Mouse (Mus musculus): ENCODE results near the gene Grrp1. TPM values are rescaled to one million over a fixed set of nuclear protein-coding genes. Genes with fewer than 3 reads are reported as not detected.
"Not testable (repeated sequence)": the region's sequence is repeated elsewhere in the genome, so short reads cannot be mapped to it uniquely, and the experiment has no call there.

Grrp1 gene
- total RNA-seq (2021): 1 to 10 TPM; 2.4 to 3.6 TPM
- long read RNA-seq, experiment 1, partial matches to known transcripts: 3 of 6 reads
- long read RNA-seq, experiment 1, other reads (novel, unspliced or antisense): 0 of 6 reads
- long read RNA-seq, experiment 2, partial matches to known transcripts: 0 of 5 reads
- long read RNA-seq, experiment 2, other reads (novel, unspliced or antisense): 2 of 5 reads

DNA sequence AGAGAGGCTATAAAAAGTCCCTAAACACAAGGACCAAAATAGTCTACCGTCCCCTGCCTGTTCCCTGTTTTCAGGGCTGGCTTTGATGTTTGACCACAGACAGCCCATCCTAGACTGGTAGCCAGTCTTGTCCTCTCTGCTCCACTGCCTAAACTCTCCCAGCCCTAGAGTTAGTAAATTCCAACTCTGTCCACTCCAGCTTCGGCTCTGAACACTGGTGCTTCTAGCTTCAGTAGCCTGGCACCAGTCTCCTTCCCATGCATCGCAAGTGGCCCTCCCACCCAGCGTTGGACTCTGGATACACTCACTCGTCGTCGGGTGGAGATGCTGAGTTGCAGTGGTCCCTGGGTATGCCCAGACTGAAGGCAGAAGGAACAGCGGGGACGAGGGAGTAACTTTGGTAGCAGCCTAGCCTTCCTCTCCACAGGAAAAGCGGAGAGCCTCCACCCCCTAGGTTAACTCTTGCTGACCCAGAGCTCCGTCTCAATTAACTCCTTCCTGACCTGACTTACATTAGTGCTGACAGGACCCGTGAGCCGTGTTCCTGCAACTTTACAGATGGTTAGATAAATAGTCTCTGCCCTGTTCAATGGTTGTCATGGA lies at the start of gene Grrp1:
Gene Grrp1 (minus strand): TSS at position 385 of the 603 bp plus-strand sequence.
- DNase-seq: no peak
- intact Hi-C loops (cut with DNase I): loop anchor here (5.0 kb wide), 1 partner anchor 223 kb away; no protein-coding TSS in a partner anchor

DNA sequence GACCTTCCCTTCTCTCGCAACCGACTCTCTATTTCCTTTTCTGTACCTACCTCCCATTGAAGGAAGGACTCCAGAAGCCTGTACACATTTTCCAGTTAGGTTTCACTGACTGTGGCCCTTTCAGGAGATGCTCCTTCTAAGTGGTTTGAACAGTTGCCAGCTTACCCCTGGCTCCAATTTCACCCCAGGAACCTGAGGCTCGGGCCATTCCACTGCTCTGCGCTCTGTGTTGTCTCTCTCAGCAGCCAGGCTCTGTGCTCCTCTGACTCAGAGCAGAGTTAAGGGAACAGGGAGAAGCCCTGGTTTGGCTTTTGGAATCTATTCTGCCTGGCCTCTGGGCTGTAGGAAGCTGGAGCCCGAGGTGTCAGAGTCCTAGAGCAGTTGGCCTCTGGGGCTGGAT lies 48.2 kb upstream of the Grrp1 start:
- intact Hi-C loops (cut with DNase I): no loop called here
- DNase-seq: no peak

DNA sequence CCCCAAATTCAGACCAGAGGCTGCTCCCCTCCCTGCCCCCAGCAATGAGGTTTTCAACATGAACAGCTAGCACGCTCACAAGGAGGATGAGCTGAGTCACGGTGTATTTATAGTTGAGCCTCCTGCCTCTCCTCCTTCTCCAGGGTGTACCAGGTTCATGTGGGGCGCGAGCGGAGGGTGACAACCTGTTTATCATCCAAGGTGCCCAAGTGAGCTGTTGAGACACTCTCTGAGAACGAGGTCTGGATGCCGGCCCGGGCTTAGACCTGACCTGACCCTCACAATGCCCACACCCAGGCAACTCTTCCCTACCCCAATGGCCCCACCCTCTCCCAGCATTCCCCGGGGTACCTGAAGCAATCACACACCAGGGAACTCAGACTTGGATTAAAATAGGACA lies 46.4 kb upstream of the Grrp1 start:
- intact Hi-C loops (cut with DNase I): no loop called here
- peak; percentile 72 to 74 for DNase-seq

DNA sequence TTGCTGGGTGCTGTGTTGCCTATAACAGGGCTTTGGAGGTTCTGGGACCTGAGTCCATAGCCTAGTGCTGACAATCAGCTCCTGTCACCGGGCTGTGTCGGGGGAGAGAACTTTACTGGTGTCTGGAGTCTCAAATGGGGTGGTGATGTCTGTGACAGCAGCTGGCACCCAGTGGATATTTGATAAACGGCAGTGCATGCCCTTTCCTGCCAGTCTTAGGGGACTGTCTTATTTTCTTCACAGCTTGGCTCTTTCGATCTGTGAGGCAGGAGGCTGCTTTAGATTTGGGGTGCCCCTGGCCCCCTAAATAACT lies 45.5 kb upstream of the Grrp1 start:
- DNase-seq: no peak

DNA sequence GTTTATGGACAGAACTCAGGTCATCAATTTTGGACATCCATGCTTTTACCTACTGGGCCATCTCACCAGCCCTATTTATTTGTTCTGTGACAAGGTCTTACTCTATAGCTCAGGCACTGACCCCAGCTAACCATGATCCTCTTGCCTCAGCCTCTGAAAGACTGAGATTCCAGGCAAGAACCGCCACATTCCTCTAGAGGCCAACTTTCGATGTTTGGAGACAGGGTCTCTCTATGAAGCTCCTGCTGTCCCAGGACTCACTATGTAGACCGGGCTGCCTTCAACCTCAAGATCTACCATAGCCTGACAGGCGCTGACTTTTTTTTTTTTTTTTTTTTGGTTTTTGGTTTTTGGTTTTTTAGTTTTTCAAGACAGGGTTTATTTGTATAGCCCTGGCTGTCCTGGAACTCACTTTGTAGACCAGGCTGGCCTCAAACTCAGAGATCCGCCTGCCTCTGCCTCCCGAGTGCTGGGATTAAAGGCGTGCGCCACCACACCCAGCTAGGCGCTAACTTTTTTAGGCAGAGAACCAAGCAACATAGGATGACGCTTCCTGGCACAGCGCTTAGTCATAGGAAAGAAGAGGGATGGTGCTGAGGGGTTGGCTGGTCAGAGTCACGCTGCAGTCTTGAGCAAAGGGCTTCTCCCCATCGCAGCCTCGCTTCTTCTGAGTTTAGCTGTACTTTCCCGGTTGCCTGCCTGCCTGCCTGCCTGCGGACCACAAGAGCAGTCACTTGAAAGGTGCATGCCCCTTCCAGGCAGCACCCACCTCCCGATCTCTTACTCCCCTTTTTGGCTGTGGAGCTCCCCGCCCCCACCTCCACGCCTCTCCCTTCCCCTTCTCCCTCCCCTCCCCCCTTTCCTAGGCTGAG lies 45.0 kb upstream of the Grrp1 start:
- DNase-seq: no peak

More for the DNA sequence above, 45.5 kb upstream of the Grrp1 start:
- intact Hi-C loops (cut with DNase I): loop anchor here (1.0 kb wide), 1 partner anchor 16 kb away; the partner anchor contains the start of gene Trim63

DNA sequence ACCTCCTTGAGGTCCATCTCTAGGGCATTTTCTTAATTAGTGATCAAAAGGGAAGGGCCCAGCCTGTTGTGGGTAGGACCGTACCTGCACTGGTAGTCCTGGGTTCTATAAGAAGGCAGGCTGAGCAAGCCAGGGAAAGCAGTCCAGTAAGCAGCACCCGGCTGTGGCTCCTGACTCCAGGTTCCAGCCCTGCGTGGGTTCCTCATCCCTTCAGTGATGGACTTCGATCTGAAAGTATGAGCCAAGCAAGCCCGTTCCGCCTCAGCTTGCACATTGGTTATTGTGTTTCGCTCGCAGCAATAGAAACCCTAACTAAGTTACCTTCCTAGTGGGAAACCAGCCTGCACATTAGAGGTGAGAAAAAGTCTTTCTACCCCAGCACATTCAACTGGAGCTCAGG lies 43.5 kb upstream of the Grrp1 start:
- DNase-seq: no peak
- intact Hi-C loops (cut with DNase I): no loop called here

More for the DNA sequence above, 45.0 kb upstream of the Grrp1 start:
- intact Hi-C loops (cut with DNase I): loop anchor here (1.0 kb wide), 1 partner anchor 16 kb away; the partner anchor contains the start of gene Trim63

DNA sequence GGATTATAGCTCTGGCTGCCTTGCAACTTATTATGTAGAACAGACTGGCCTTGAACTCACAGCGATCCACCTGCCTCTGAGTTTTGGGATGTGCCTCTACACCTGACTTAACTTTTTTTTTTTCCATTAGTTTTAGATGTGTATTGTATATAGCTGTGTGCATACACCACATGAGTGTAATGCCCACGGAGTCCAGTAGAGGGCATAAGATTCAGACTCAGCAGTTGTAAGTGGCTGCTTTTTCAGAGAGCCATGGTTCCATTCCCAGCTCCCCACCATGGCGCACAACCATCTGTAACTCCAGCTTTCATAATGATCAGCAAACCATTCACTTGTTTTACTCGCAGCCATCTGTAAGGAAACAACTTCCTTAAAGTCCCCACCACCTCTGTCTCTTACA lies 42.6 kb upstream of the Grrp1 start:
- intact Hi-C loops (cut with DNase I): no loop called here
- no peak for DNase-seq

DNA sequence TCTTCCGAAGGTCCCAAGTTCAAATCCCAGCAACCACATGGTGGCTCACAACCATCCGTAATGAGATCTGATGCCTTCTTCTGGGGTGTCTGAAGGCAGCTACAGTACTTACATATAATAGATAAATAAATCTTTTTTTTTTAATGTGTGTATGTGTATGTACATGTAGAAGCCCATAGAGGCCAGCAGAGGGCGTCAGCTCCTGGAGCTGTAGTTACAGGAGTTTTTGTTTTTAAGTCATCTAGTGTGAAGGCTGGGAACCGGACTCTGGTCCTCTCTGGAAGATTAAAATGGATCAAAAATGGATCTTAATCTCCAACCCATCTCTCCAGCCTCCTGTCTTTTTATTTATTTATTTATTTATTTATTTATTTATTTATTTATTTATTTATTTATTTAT lies 42.2 kb upstream of the Grrp1 start:
- intact Hi-C loops (cut with DNase I); DNase-seq: not testable (repeated sequence)

DNA sequence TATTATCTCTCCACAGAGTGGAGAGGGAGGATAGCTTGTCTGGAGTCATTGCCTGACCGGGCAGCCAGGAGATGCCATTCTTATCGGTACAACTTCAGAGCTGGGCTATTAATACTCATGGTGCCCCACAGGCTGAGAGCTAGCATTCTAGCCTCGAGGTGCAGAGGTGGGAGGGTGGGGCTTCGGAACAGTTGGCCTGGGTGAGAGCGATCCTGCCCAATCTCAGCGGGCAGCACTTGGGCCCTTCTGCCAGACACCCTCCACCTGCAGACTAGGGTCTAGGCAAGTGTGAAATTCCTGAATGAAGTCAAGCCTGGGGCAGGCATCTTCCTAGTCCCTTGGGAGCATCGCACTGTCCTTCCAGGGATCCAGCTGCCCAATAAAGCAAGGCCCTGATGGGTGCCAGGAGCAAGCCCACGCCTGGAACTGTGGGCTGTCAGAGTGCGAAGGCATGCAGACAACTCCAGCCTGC lies 39.8 kb upstream of the Grrp1 start:
- intact Hi-C loops (cut with DNase I): no loop called here
- DNase-seq: no peak

DNA sequence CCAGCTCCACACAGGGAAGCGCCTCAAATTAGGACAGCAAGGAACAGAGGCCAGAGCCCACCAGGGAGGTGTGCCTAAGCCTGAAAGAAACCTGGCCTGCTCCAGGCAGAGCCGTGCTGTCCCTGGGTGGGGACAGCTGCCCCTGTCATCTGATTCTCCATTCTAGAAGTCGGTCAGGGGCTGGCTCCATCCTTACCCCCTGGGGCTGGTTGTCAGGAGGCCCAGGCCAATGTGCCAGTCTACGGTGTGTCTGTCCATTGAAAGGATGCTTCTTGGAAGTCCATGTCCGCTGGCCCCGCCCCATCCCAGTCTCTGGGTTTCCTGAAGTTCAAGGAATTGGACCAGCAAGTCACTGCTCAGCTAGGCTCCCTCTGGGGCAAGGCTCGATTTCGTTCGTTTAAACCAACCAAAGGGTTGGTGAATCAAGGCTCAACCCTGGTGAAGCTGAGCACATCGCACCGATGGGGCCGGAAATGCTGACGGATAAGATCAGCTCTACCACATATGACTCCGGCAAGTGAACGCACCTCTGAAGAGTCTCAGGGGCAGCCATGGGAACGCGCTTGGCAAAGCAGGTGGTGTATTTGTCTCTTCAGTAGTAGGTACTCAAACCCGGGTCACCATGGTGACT lies 39.3 kb upstream of the Grrp1 start:
- intact Hi-C loops (cut with DNase I): no loop called here
- no peak for DNase-seq

DNA sequence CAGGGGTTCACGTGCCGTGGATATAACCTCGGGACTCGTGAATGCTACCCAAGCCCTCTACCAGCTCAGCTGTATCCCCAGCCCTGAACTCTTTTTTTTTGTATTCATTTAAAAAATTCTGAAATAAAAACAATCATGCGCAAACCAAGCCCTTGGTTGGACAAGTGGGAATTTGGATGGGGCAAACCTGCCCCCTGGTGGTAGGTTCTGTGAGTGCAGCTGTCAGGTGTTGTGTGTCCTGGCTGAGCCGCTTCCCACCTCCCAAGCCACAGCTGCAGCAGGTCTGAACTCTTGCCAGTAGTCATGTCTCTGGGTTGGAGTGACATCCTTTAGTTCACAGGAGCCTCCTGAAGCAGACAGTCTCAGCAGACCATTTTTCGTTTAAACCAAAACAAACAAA lies 38.2 kb upstream of the Grrp1 start:
- DNase-seq: peak; percentile 46 to 68
- intact Hi-C loops (cut with DNase I): no loop called here

DNA sequence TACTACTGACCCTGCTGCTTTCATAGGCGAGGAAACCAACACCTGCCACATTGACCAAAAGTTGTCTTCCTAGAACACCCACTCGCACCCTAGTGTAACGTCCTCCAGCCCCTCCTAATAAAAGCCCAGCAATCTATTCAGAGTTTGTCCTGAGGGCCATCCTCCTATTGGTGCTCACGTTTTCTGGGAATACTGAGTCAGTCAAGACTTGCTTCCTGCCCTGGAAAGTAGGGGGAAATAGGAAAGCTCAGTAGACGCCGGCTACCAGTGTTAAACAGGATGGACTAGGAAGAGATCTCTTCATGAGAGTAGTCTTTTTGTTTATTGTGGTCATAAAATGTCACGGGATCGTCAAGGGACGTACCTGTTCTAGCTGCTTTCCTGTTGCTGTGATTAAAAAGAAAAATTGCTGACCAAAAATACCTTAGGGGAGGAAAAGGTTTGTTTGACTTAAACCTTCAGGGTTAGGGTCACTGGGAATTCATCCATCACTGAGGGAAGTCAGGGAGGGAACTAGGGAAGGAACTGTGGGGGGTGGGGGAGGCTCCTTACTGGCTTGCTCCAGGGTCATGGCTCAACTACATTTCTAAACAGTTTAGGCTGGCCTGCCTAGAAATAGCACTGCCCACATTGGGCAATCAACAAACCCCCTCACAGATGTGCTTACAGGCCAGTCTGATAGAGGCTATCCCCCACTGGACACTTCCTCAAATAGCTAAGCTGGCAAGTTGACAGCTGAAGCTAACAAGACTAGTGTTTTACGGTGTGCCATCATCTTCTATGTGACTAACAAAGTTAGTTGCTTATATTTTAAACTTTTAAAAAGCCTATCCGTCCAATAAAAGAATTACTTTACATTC lies 34.7 kb upstream of the Grrp1 start:
- intact Hi-C loops (cut with DNase I): loop anchor here (5.0 kb wide), 1 partner anchor 101 kb away; the partner anchor contains the start of gene Cep85

DNA sequence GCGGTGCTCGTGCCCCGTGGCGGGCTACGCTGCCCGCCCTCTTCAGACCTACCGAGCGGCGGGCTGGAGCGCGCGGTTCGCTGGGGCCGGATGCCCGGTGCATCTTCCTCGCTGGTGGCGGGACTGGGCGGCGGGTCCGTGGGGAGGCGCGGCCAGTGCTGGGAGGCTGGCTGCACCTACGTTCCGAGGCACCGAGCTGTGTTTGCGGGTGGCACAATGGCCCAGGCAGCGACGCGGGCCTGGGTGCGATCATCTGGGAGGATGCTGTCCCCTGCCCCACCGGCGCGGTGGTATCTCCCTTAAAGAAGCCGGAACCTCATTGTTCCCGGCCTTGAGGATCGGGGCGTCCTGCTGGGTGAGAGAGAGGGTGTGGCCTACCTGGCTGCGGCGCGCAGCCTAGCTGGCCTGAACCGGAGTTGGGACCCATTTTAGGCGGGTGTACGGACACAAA lies 33.7 kb upstream of the Grrp1 start, which contains the start of gene Pdik1l:
Gene Pdik1l (minus strand): TSS at position 321 of the 451 bp plus-strand sequence.
- DNase-seq: peak in 1 of 2 experiments; percentile 56
- intact Hi-C loops (cut with DNase I): loop anchor here (5.0 kb wide), 1 partner anchor 100 kb away; the partner anchor contains the start of gene Cep85

More for the DNA sequence above, 34.7 kb upstream of the Grrp1 start:
- no peak for DNase-seq

DNA sequence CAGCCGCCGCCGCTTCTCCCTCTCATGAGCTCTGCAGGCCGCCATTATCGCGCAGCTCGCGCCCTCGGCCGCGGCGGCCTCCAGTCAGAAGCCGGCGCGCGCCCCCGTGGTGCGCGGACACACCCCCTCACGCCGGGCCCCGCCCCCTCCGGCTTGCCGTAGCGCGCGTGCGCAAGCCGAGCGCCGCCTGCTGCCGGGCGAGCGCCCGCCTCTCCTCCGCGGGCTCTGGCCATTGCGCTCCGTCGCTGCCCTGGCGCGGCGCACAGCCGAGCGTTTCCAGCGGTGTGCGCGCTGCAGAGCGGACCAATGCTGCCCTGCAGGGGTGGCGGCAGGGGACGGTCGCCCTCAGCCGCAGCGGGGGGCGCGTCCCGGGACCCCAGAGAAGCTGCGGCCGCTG lies 33.3 kb upstream of the Grrp1 start:
- intact Hi-C loops (cut with DNase I): loop anchor here (5.0 kb wide), 1 partner anchor 100 kb away; the partner anchor contains the start of gene Cep85
- peak; percentile 94 to 96 for DNase-seq

DNA sequence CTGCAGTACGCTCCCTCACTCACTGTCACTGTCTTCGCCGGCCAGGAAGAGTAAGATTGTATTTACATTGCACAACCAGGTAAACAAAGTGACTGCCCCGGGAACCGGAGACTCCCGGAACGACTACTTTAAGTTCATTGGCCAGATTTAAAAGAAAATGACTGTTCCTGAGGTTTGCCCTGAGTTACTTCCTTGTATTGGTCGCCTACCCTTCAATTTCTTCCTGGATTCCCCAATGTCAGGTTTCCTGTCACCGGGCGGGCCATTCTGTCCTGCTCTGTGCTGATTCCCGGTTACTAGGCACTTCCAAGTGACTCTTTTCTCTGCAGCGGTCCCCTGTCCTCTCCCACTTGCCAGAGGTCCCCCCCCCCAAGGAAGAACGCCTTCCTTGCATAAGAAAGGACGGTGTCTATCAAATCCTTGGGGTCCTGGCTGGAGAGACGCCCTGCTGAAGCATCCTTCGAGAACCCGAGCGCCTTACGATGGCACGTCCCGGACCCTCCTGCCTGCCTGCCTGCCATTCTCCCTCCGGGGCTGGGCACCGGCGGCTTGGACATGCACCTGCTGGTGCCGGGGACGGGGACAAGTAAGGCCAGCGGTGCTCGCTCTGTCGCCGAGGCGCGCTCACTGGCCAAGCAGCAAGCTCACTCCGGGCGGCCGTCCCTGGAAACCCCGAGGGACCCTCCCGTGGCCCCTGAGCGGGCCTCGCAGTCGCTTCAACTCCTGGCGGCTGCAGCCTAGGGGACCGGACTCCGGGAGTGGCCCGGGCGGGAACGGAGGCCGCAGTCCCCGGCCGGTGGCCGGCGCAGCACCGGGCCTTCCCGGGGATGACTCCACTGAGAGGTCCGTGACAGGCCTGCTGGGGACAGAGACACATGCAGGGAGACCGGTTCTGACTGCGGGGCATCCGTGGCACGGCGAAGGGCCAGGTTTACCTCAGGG lies 32.6 kb upstream of the Grrp1 start:
- intact Hi-C loops (cut with DNase I): loop anchor here (5.0 kb wide), 1 partner anchor 99 kb away; the partner anchor contains the start of gene Cep85
- DNase-seq: no peak

DNA sequence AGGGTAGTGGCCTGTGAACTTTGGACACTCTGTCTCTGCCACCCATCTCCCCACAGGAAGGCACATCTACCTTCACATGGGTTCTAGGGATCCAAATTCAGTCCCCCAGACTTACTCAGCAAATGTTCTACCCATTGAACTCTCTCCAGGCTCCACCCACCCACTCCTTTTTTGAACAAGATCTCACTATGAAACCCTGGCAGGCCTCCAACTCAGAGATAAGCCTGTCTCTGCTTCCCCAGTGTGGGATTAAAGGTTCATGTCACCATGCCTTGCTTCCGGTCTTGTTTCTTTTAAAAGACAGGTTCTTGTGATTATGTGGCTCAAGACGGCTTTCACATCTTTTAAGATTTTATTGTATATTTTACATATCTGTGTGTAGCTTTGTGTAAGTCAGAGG lies 31.0 kb upstream of the Grrp1 start:
- intact Hi-C loops (cut with DNase I): loop anchor here (5.0 kb wide), 1 partner anchor 98 kb away; the partner anchor contains the start of gene Cep85
- no peak for DNase-seq

DNA sequence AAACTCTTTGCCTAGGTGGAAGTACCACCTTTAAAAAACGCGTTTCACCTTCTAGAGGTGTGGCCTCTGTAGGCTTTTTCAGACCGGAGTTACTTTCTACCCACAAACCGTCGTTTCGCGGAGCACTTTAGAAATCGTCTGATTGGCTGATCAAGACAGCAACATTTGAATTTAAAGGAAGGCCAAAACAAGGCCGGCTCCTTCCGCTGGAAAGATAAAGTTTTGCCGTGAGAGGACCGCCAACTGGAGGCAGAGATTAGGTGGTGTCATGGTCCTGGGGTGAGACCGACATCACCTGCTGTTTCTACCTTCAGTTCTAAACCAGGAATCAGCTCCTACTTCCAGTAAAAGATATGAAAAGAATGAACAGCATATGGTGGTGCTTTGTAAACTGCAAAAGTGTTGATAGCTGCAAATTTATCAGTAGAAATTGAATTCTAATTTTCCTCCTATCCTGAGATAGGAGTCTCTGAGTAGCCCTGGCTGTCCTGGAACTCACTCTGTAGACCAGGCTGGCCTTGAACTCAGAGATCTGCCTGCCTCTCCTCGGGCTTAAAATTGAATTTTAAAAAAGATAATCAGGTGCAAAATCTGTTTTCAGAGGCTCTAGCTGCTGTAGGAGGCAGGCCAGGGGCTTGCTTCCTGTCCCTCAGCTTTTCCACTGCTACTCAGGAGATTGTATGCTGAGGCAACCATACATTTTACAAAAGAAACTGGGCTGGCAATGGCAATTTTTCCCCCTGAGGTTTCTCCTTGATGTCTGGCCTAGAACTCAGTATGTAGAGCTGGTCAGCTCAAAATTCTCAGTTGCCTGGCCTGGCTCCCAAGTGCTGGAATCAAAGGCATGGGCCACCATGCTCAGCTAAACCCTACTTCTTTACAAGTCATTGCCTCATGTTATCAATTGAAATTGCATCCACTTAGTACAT lies 19.8 kb upstream of the Grrp1 start:
- DNase-seq: no peak
- intact Hi-C loops (cut with DNase I): no loop called here

Measured in gastrocnemius, postnatal 36 days (tissue).